Mouse (Mus musculus): ENCODE measurements around the gene Otub2.

GRCm38 (mm10) chr12:103434861-103435260 is 46.4 kb downstream of the Otub2 start:
- TF ChIP-seq CTCF (IDR thresholded peaks at IDR 0.05; ENCODE audit: borderline replicate concordance, control insufficient read depth, extremely low read depth, insufficient read depth, low read length, poor library complexity) (no peak), POLR2A (IDR thresholded peaks at IDR 0.05; ENCODE audit: control insufficient read depth, extremely low read depth, insufficient read depth, low read length, poor library complexity) (no peak)
